Mouse (Mus musculus): Measurements from ENCODE around the gene Ank3. TPM values are rescaled to one million over a fixed set of nuclear protein-coding genes. Genes with fewer than 3 reads are reported as not detected.

Ank3 gene
- total RNA-seq, 2 experiments from 2014 or later, result 0.77 TPM; not detected in 1

DNA sequence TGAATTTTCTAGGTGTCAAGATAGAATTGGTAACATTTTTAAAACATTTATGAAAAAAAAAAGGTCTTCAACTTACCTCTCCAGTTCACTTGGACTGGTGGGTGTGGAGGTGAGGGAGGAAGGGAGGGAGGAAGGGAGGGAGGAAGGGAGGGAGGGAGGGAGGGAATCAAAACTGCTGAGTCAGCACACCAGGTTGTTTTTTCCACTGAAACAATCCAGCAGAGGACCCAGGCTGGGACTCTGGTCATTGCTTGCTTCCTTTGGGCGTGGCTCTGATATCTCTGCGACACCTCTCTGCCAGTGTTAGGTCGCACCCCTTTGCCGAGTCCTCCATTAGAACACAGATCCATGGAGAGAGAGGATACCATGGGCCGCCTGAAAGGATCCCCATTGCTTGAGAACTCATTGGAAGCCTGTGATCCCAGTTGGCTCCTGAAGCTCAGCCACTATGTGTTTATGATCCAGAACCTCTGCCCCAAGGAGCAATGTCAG is 246.8 kb downstream of the Ank3 start:
- ATAC-seq (replicated peaks; ENCODE audit: low FRiP score, poor library complexity, severe bottlenecking), result no peak

- ATAC-seq (replicated peaks; ENCODE audit: low FRiP score, poor library complexity, severe bottlenecking), result no peak
Measured at GRCm38 (mm10) chr10:69645929-69646328, 247.4 kb downstream of the Ank3 start.

DNA sequence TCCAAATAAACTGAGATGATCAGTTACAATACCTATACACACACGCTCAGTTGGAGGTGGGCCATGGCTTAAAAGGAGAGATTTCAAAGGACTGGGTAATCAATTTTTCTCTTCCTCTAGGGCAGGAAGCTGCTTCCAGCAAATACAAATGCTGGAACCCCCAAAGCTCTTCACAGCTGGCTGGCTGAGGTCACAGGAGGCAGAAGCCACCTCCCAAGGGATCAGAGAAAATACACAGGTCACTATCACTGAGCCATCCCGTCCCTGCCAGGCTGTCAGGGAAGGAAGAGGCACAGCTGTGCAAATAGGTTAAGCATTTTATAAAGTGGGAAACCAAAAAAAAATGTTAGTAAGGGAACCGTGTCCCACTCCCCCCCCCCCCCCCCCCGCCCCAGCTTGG is 251.5 kb downstream of the Ank3 start:
- ATAC-seq (replicated peaks; ENCODE audit: low FRiP score, poor library complexity, severe bottlenecking), result no peak

DNA sequence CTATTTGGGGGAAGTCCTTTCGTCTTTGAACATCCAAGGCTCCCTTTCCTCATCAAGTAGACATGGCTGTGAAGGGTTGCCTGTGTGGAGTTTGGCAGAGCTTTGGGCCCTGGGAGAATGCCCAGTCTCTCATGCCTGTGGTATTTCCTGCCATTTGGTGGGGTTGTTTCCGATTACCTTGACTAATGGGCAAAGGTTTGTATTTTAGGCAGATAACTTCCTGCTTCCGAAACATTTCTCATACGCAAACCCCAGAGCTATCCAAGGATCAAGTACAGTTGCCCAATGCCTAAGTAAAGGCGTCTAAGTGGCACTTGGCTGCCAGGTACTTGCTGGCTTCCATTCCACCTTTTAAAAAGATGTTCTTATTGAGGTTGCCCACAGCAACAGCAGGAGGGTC is 254.1 kb downstream of the Ank3 start:
- no peak for ATAC-seq (replicated peaks; ENCODE audit: low FRiP score, poor library complexity, severe bottlenecking)

DNA sequence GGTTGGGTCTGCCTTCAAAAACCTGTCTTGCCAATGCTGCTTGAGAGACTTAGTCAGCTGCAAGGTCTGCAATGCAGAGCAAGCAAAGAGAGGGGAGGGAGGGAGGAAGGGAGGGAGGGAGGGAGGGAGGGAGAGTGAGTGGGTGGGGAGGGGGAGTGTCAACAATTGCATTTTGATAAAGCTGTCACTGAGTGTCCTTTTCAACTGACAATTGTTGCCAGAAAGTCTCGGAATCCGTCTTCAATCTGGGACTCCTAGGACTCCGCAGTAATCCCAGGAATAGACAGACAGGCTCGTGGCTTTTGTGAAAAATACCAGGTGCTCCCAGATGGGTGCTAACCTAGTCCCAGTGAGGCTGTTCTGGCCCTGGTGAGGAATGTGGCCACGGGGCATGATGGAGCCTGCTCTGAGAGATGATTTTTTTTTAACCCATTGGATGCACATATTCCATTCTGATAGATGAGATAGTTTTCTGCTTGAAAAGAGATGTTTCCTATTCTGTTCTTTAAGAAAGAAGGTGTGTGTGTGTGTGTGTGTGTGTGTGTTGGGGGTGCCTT is 254.6 kb downstream of the Ank3 start:
- ATAC-seq (replicated peaks; ENCODE audit: low FRiP score, poor library complexity, severe bottlenecking), result no peak

DNA sequence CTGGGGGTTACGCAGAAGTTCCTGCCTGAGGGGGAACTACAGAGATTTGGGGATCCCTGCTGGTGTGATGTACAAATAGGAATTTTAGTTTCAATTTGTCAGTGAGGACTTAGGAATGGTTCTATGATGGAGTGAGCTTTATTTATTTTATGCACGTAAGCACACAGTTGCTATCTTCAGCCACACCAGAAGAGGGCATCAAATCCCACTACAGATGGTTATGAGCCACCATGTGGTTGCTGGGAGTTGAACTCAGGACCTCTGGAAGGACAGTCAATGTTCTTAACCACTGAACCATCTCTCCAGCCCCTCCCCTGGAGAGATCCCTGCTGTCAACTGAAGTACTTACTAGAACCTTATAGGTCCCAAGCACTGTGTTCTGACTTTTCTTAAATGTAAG is 255.6 kb downstream of the Ank3 start:
- no peak for ATAC-seq (replicated peaks; ENCODE audit: low FRiP score, poor library complexity, severe bottlenecking)

GRCm38 (mm10) chr10:69654866-69655633 is 256.5 kb downstream of the Ank3 start:
- no peak for ATAC-seq (replicated peaks; ENCODE audit: low FRiP score, poor library complexity, severe bottlenecking)

DNA sequence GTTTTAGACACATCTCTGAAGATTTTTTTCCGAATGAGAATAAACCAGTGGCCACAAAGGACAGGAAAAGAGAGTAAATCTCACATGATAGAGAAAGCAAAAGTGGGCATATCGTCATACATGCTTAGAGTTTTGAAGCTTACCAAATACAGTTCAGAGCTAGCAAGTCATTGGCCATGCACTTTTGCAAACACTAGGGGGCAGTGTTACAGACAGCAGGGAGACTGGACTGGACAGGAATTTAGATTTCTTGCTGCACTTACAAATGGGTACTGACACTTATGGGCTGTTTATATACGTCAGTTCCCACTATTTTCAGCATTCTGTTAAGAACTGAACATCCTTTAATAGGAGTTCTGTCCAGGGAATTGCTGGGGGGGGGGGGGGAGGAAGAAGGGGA is 257.7 kb downstream of the Ank3 start:
- ATAC-seq (replicated peaks; ENCODE audit: low FRiP score, poor library complexity, severe bottlenecking), result no peak

GRCm38 (mm10) chr10:69659818-69660217 is 261.2 kb downstream of the Ank3 start:
- ATAC-seq (replicated peaks; ENCODE audit: low FRiP score, poor library complexity, severe bottlenecking), result no peak

- no peak for ATAC-seq (replicated peaks; ENCODE audit: low FRiP score, poor library complexity, severe bottlenecking)
Measured at GRCm38 (mm10) chr10:69662338-69662737, 263.8 kb downstream of the Ank3 start.

DNA sequence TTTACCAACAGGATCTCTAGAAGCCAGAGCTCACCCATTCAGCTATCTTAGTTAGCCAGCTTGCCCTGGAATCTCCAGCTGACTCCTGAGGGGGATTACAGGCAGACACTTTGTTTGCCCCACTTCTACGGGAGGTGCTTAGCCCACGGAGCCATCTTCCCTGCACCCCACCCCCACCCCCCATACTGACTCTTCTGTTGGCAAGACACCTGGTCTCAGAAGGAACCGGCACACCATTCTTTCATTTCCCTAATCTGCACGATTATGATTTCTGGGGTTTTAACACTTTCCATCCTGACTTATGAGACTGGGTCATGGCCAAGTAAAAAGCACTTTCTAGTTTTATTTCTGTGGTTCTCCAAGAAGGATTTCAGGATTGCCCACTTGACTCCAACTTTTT is 268.9 kb downstream of the Ank3 start:
- ATAC-seq (replicated peaks; ENCODE audit: low FRiP score, poor library complexity, severe bottlenecking), result no peak

GRCm38 (mm10) chr10:69670496-69670895 is 271.9 kb downstream of the Ank3 start:
- no peak for ATAC-seq (replicated peaks; ENCODE audit: low FRiP score, poor library complexity, severe bottlenecking)

- ATAC-seq (replicated peaks; ENCODE audit: low FRiP score, poor library complexity, severe bottlenecking), result no peak
Measured at GRCm38 (mm10) chr10:69670959-69671358, 272.4 kb downstream of the Ank3 start.

GRCm38 (mm10) chr10:69671505-69671904 is 272.9 kb downstream of the Ank3 start:
- no peak for ATAC-seq (replicated peaks; ENCODE audit: low FRiP score, poor library complexity, severe bottlenecking)

DNA sequence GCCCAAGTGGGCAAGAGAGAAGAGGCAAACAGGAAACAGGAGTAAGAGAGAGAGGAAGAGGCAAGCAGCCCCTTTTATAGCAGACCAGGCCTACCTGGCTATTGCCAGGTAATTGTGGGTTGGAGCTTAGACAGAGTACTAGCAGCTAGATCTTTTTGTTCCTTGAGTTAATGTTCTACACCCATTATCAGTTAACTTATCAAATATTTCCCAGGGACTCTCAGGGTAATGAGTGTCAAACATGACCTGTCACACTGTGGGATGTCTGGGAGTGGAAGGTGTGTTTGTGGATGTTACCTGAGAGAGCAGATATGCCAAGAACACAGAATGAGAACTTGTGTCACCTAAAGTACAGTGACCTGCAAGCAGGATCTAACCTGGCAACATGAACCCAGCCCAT is 274.0 kb downstream of the Ank3 start:
- ATAC-seq (replicated peaks; ENCODE audit: low FRiP score, poor library complexity, severe bottlenecking), result no peak

DNA sequence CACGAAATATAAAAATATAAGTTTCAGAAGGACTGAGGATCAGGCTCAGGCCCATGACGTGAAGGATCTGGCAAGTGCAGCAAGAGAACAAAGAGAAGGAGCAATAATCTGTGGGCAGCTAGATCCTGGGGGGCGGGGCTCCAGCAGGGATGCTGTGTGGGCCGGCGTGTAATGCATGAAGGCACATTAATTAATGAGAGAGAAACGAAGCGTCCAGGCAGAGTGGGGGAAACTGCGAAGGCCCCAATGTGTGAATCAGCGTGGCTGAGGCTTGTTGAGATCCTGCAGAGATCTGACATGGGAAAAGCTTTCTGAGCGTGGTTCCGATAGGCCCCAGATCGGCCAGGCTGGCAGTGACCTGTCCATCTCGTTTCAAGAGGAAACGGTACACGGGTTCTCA is 279.7 kb downstream of the Ank3 start:
- ATAC-seq (replicated peaks; ENCODE audit: low FRiP score, poor library complexity, severe bottlenecking), result no peak

- ATAC-seq (replicated peaks; ENCODE audit: low FRiP score, poor library complexity, severe bottlenecking), result no peak
Measured at GRCm38 (mm10) chr10:69686336-69686735, 287.8 kb downstream of the Ank3 start.

DNA sequence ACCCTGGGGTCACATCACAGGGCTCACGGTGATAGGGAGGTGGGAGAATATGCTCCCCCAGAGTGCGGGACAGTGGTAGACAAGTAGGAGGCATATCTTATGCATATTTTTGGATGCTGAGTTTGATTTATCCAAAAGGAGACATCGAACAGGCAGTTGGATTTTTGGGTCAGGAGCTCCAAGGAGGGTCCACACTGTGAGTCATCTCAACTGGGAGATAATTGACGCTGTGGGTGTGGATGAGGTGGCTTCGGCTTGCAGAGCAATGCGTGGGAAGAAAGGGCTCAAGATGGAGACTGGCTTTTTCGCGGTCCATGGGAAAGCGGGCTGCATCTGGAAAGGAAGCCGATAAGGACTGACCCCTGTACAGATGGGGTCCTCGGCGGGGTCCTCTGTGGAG is 290.5 kb downstream of the Ank3 start:
- no peak for ATAC-seq (replicated peaks; ENCODE audit: low FRiP score, poor library complexity, severe bottlenecking)

DNA sequence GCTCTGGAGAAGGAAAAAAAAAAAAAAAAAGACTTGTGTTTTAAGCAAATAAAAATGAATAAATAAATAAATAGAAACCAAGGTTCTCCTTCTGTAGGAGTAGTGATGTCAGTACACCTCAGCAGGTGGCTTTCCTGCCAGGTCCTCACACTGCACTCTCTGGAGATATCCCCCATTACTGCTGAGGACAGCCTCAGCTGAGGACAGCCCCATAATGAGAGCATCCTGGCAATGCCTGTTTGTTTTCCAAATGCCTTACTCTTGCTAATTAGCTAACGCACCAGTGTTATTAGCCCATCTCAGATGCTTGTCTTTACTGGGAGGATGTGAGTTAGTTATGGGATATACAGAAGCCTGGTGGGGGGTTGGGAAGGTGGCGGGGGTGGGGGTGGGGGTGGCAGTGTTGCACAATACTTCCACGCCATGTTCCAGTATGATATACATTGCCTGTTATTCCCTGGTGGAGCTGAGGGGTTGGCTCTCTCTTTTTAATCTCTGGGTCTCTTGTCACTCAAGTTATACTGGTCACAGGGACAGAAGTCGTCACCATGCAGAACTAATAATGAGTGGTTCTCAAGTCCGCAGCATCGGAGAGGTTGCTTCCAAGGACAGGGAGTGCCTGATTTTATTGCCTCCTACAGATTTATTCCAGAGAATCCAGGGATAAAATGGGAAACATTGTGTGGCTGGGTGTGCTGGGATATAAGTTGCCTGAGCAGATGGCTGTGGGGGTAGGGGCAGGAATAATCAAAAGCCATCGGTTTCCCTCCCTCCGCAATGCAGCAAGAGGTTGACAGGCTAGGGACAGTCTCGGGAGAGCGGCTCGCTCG is 291.8 kb downstream of the Ank3 start:
- no peak for ATAC-seq (replicated peaks; ENCODE audit: low FRiP score, poor library complexity, severe bottlenecking)

DNA sequence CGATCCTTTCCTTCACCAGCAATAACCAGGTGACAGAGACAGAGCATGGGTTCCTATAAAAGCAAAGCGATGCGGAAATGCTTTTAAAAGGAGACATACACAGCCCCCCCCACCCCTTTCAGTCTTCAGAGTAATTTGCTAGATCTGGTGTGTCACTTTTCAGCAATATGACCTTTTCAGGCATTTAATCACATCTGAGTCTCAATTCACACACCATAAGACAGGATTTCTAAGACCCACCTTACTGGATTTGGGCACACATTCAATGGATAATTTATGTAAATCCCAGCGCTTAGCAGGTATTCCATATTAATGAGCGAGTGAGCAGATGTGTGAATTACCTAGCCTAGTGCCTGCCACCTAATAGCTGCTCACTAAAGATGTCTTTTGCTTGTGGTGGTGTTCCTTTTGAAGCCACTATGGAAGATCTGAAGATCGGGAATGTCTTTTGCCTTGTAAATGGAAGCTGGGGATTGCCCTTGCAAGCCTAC is 292.4 kb downstream of the Ank3 start:
- ATAC-seq (replicated peaks; ENCODE audit: low FRiP score, poor library complexity, severe bottlenecking), result no peak

- ATAC-seq (replicated peaks; ENCODE audit: low FRiP score, poor library complexity, severe bottlenecking), result no peak
Measured at GRCm38 (mm10) chr10:69696019-69696418, 297.4 kb downstream of the Ank3 start.

Data from erythroblast, adult 5-6 weeks (primary cell).